Mouse (Mus musculus) midbrain, embryonic 10.5 days (tissue): ENCODE measurements around the gene Gm3336. TPM values are rescaled to one million over a fixed set of nuclear protein-coding genes. Genes with fewer than 3 reads are reported as not detected.

Experiments
- DNase-seq: peaks from one replicate; pipeline ENCODE4 v3.0.0-alpha.2; 2017; ENCODE audit warnings: low spot score
- H3K27ac ChIP-seq: fragments of 300-500 bp; sonication (generic); replicated peaks from 2 replicates; pipeline ENCODE4 v1.5.1; 2016; ENCODE audit warnings: mild to moderate bottlenecking
- H3K27me3 ChIP-seq: fragments of 300-500 bp; sonication (generic); 2 replicates; pipeline ENCODE4 v1.6.1; 2016; ENCODE audit warnings: low read depth, mild to moderate bottlenecking; ENCODE audit not compliant: poor library complexity, severe bottlenecking
- H3K36me3 ChIP-seq: fragments of 300-500 bp; sonication (generic); 2 replicates; pipeline ENCODE4 v1.6.1; 2016; ENCODE audit warnings: mild to moderate bottlenecking, moderate library complexity
- H3K4me1 ChIP-seq: fragments of 300-500 bp; sonication (generic); 2 replicates; pipeline ENCODE4 v1.6.1; 2016
- H3K4me3 ChIP-seq: fragments of 300-500 bp; sonication (generic); 2 replicates; pipeline ENCODE4 v1.5.1; 2016; ENCODE audit warnings: mild to moderate bottlenecking, moderate library complexity
- H3K9me3 ChIP-seq: fragments of 300-500 bp; sonication (generic); replicated peaks from 2 replicates; pipeline ENCODE4 v1.6.1; 2016; ENCODE audit warnings: mild to moderate bottlenecking
- WGBS: fragments of 180-500 bp; shearing (Covaris S2); methylation state at CpG from one replicate; pipeline ENCODE4 v1.1.7; 2016; 5-methylcytosine and 5-hydroxymethylcytosine counted together
- polyA plus RNA-seq: library from polyadenylated mRNA; unstranded; fragments of >200 nt; fragmentation: Nextera tagmentation; extraction: Ambion mirVana; gene quantifications from 2 replicates; pipeline ENCODE4 v1.2.1, GENCODE M21; 2016

The Gm3336 gene
- polyA plus RNA-seq, 1 experiment from 2014 or later = not detected

- H3K4me3 ChIP-seq = no peak overlapping the region
- H3K27ac ChIP-seq = no peak overlapping the region
- no peak for DNase-seq
- no peaks in the 10 kb centered on the region for H3K9me3 ChIP-seq
- WGBS = 94% methylated on average over 9 of the region's 9 CpGs
- no peaks in the 10 kb centered on the region for H3K36me3 ChIP-seq
- H3K27me3 ChIP-seq = no peaks in the 10 kb centered on the region
- H3K4me1 ChIP-seq = peaks cover 11% of the 10 kb centered on the region
Measured at GRCm38 (mm10) chr8:70709794-70710193, 8.5 kb upstream of the Gm3336 start.

- WGBS = 91% methylated on average over 1 of the region's 1 CpGs
- no peak overlapping the region for H3K4me3 ChIP-seq
- H3K4me1 ChIP-seq = peaks cover 11% of the 10 kb centered on the region
- H3K9me3 ChIP-seq = no peaks in the 10 kb centered on the region
- no peaks in the 10 kb centered on the region for H3K36me3 ChIP-seq
- H3K27ac ChIP-seq = no peak overlapping the region
- no peak for DNase-seq
- no peaks in the 10 kb centered on the region for H3K27me3 ChIP-seq
Measured at GRCm38 (mm10) chr8:70710296-70710695, 8.0 kb upstream of the Gm3336 start.

GRCm38 (mm10) chr8:70711041-70711440, 7.3 kb upstream of the Gm3336 start:
- Histone ChIP-seq H3K27me3 (no peaks in the 10 kb centered on the region), H3K36me3 (no peaks in the 10 kb centered on the region), H3K9me3 (no peaks in the 10 kb centered on the region), H3K27ac (no peak overlapping the region), H3K4me3 (no peak overlapping the region), H3K4me1 (peaks cover 11% of the 10 kb centered on the region)
- 88% methylated on average over 11 of the region's 11 CpGs for WGBS
- no peak for DNase-seq

- DNase-seq = no peak
- no peaks in the 10 kb centered on the region for H3K36me3 ChIP-seq
- H3K27ac ChIP-seq = peak overlapping the region; percentile 47; the same call in 1 of the 2 replicates
- H3K4me1 ChIP-seq = peaks cover 15% of the 10 kb centered on the region
- H3K27me3 ChIP-seq = peaks cover 15% of the 10 kb centered on the region
- H3K9me3 ChIP-seq = no peaks in the 10 kb centered on the region
- H3K4me3 ChIP-seq = no peak overlapping the region
- WGBS = 83% methylated on average over 7 of the region's 7 CpGs
Measured at GRCm38 (mm10) chr8:70713991-70714390, 4.4 kb upstream of the Gm3336 start.

GRCm38 (mm10) chr8:70715086-70715485, 3.3 kb upstream of the Gm3336 start:
- Histone ChIP-seq H3K9me3 (no peaks in the 10 kb centered on the region), H3K4me1 (peaks cover 15% of the 10 kb centered on the region), H3K27ac (no peak overlapping the region), H3K4me3 (no peak overlapping the region), H3K27me3 (peaks cover 20% of the 10 kb centered on the region), H3K36me3 (no peaks in the 10 kb centered on the region)
- DNase-seq = no peak
- WGBS = 83% methylated on average over 2 of the region's 2 CpGs

GRCm38 (mm10) chr8:70716521-70717400, 1.6 kb upstream of the Gm3336 start:
- peaks cover 15% of the 10 kb centered on the region for H3K4me1 ChIP-seq
- no peaks in the 10 kb centered on the region for H3K36me3 ChIP-seq
- H3K27ac ChIP-seq = no peak overlapping the region; the same call in 1 of the 2 replicates
- 86% methylated on average over 40 of the region's 40 CpGs for WGBS
- peaks cover 24% of the 10 kb centered on the region for H3K27me3 ChIP-seq
- H3K4me3 ChIP-seq = no peak overlapping the region
- no peaks in the 10 kb centered on the region for H3K9me3 ChIP-seq
- no peak for DNase-seq

GRCm38 (mm10) chr8:70719796-70720270, 1.5 kb downstream of the Gm3336 start:
- 66% methylated on average over 9 of the region's 9 CpGs for WGBS
- Histone ChIP-seq H3K4me3 (no peak overlapping the region), H3K4me1 (peaks cover 7% of the 10 kb centered on the region), H3K36me3 (no peaks in the 10 kb centered on the region), H3K27ac (no peak overlapping the region), H3K9me3 (no peaks in the 10 kb centered on the region), H3K27me3 (peaks cover 26% of the 10 kb centered on the region)
- no peak for DNase-seq

GRCm38 (mm10) chr8:70720739-70721138, 2.4 kb downstream of the Gm3336 start:
- WGBS = 4% methylated on average over 3 of the region's 3 CpGs

GRCm38 (mm10) chr8:70721601-70722000, 3.3 kb downstream of the Gm3336 start:
- Histone ChIP-seq H3K4me3 (no peak overlapping the region), H3K36me3 (no peaks in the 10 kb centered on the region), H3K9me3 (no peaks in the 10 kb centered on the region), H3K4me1 (peaks cover 8% of the 10 kb centered on the region), H3K27ac (no peak overlapping the region), H3K27me3 (peaks cover 33% of the 10 kb centered on the region)
- WGBS = 84% methylated on average over 8 of the region's 8 CpGs
- DNase-seq = no peak

More at GRCm38 (mm10) chr8:70720739-70721138, 2.4 kb downstream of the Gm3336 start:
- peaks cover 7% of the 10 kb centered on the region for H3K4me1 ChIP-seq
- no peaks in the 10 kb centered on the region for H3K9me3 ChIP-seq
- peaks cover 27% of the 10 kb centered on the region for H3K27me3 ChIP-seq
- H3K4me3 ChIP-seq = no peak overlapping the region
- H3K36me3 ChIP-seq = no peaks in the 10 kb centered on the region
- DNase-seq = peak; percentile 78
- H3K27ac ChIP-seq = no peak overlapping the region

- no peak for DNase-seq
- 77% methylated on average over 7 of the region's 7 CpGs for WGBS
- Histone ChIP-seq H3K27me3 (peaks cover 41% of the 10 kb centered on the region), H3K9me3 (no peaks in the 10 kb centered on the region), H3K4me1 (peaks cover 8% of the 10 kb centered on the region), H3K4me3 (no peak within 1 kb of the TSS), H3K27ac (0 out of 2 replicates have a peak within 1 kb of the TSS, but pooled peaks have one; percentile 28), H3K36me3 (no peaks in the 10 kb centered on the region)
Measured at GRCm38 (mm10) chr8:70723486-70724210, 5.3 kb downstream of the Gm3336 start, which contains the start of gene Pde4c. TSS of gene Pde4c (plus strand) at chr8:70723720.

- Histone ChIP-seq H3K4me1 (peaks cover 8% of the 10 kb centered on the region), H3K9me3 (no peaks in the 10 kb centered on the region), H3K4me3 (no peak overlapping the region), H3K36me3 (no peaks in the 10 kb centered on the region), H3K27me3 (peaks cover 44% of the 10 kb centered on the region), H3K27ac (0 out of 2 replicates have a peak overlapping the region, but pooled peaks have one; percentile 28)
- WGBS = 84% methylated on average over 12 of the region's 12 CpGs
- DNase-seq = no peak
Measured at GRCm38 (mm10) chr8:70724216-70724615, 5.9 kb downstream of the Gm3336 start.

- Histone ChIP-seq H3K4me3 (no peak overlapping the region), H3K9me3 (no peaks in the 10 kb centered on the region), H3K36me3 (no peaks in the 10 kb centered on the region), H3K4me1 (peaks cover 14% of the 10 kb centered on the region), H3K27me3 (peaks cover 56% of the 10 kb centered on the region), H3K27ac (no peak overlapping the region)
- 29% methylated on average over 14 of the region's 14 CpGs for WGBS
- no peak for DNase-seq
Measured at GRCm38 (mm10) chr8:70725792-70726447, 7.6 kb downstream of the Gm3336 start.
